Mouse (Mus musculus): ENCODE results near the gene Dppa4.
A peak's percentile ranks its signal among the peaks of the same experiment; 100 is the strongest.
"Not testable (repeated sequence)": the region's sequence is repeated elsewhere in the genome, so short reads cannot be mapped to it uniquely, and the experiment has no call there.

Gene Dppa4

GRCm38 (mm10) chr16:48283517-48283916 lies at the start of gene Dppa4:
Gene Dppa4, plus strand, starts transcription at chr16:48283733.
- no peak for DNase-seq (ENCODE audit: inconsistent ontology term)

GRCm38 (mm10) chr16:48234999-48235398 lies 48.5 kb upstream of the Dppa4 start:
- no peak for DNase-seq (ENCODE audit: inconsistent ontology term)

- no peak for DNase-seq (ENCODE audit: inconsistent ontology term)
These were observed 45.9 kb upstream of the Dppa4 start for GRCm38 (mm10) chr16:48237676-48238075.

GRCm38 (mm10) chr16:48247044-48247661 lies 36.4 kb upstream of the Dppa4 start:
- DNase-seq (ENCODE audit: inconsistent ontology term) = no peak

GRCm38 (mm10) chr16:48252824-48253223 lies 30.7 kb upstream of the Dppa4 start:
- DNase-seq (ENCODE audit: inconsistent ontology term) = no peak

GRCm38 (mm10) chr16:48254584-48254983 lies 28.9 kb upstream of the Dppa4 start:
- no peak for DNase-seq (ENCODE audit: inconsistent ontology term)

GRCm38 (mm10) chr16:48259519-48259918 lies 24.0 kb upstream of the Dppa4 start:
- DNase-seq (ENCODE audit: inconsistent ontology term) = no peak

- no peak for DNase-seq (ENCODE audit: inconsistent ontology term)
These were observed 20.6 kb upstream of the Dppa4 start for GRCm38 (mm10) chr16:48262901-48263300.

GRCm38 (mm10) chr16:48265856-48266255 lies 17.7 kb upstream of the Dppa4 start:
- no peak for DNase-seq (ENCODE audit: inconsistent ontology term)

GRCm38 (mm10) chr16:48276940-48277339 lies 6.6 kb upstream of the Dppa4 start:
- DNase-seq (ENCODE audit: inconsistent ontology term) = no peak

- DNase-seq (ENCODE audit: inconsistent ontology term) = no peak
These were observed 2.6 kb upstream of the Dppa4 start for GRCm38 (mm10) chr16:48280883-48281282.

GRCm38 (mm10) chr16:48282801-48283200 lies 732 bp upstream of the Dppa4 start:
- DNase-seq (ENCODE audit: inconsistent ontology term) = peak; percentile 4

GRCm38 (mm10) chr16:48285517-48285916 lies 2.0 kb downstream of the Dppa4 start:
- no peak for DNase-seq (ENCODE audit: inconsistent ontology term)

- no peak for DNase-seq (ENCODE audit: inconsistent ontology term)
These were observed 14.0 kb downstream of the Dppa4 start for GRCm38 (mm10) chr16:48297384-48298136.

- no peak for DNase-seq (ENCODE audit: inconsistent ontology term)
These were observed 16.4 kb downstream of the Dppa4 start for GRCm38 (mm10) chr16:48299884-48300283.

- DNase-seq (ENCODE audit: inconsistent ontology term) = peak; percentile 40
These were observed 20.0 kb downstream of the Dppa4 start, which contains the start of gene Dppa2 for GRCm38 (mm10) chr16:48303509-48303908. Gene Dppa2, plus strand, starts transcription at chr16:48303908.

- DNase-seq (ENCODE audit: inconsistent ontology term) = peak; percentile 75
These were observed 20.4 kb downstream of the Dppa4 start for GRCm38 (mm10) chr16:48303983-48304382.

GRCm38 (mm10) chr16:48308916-48309315 lies 25.4 kb downstream of the Dppa4 start:
- not testable (repeated sequence) for DNase-seq (ENCODE audit: inconsistent ontology term)

- DNase-seq (ENCODE audit: inconsistent ontology term) = no peak
These were observed 26.5 kb downstream of the Dppa4 start for GRCm38 (mm10) chr16:48309912-48310630.

- DNase-seq (ENCODE audit: inconsistent ontology term) = no peak
These were observed 31.8 kb downstream of the Dppa4 start for GRCm38 (mm10) chr16:48315294-48315693.

GRCm38 (mm10) chr16:48320781-48321180 lies 37.2 kb downstream of the Dppa4 start:
- DNase-seq (ENCODE audit: inconsistent ontology term) = no peak

GRCm38 (mm10) chr16:48323133-48323532 lies 39.6 kb downstream of the Dppa4 start:
- no peak for DNase-seq (ENCODE audit: inconsistent ontology term)
